Mouse (Mus musculus): ENCODE data around the gene Il1r1. TPM values are rescaled to one million over a fixed set of nuclear protein-coding genes. Genes with fewer than 3 reads are reported as not detected.

The Il1r1 gene
- polyA plus RNA-seq, 1 experiment from 2014 or later = 7.5 TPM

DNA sequence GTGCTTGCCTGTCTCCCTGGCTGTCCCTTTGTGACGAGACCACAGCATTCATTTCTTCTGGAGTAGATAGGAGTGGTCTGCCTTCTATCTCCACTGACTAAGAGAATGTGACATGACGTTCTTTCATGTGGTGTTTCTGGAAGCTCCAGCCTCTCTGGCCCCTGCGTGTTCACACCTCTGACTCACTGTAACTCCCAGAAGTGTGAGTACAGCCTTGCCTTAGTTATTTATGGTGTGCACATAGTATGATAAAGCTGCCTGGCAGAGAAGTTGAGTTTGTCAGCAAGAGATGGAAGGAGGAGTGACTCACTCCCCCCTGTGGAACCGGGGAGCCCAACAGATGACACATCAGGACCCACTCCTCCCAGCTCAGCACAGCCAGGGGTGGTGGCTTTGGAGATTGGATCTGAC lies 133.9 kb downstream of the Il1r1 start:
- H3K9me3 ChIP-seq = no peaks in the 10 kb centered on the region
- no peak overlapping the region for H3K4me3 ChIP-seq (replicated peaks)
- H3K27ac ChIP-seq = no peak overlapping the region
- no peaks in the 10 kb centered on the region for H3K27me3 ChIP-seq (replicated peaks)
- no peak overlapping the region for H3K9ac ChIP-seq
- no peaks in the 10 kb centered on the region for H3K36me3 ChIP-seq
- ATAC-seq = no peak
- H3K4me1 ChIP-seq (replicated peaks) = peaks cover 2% of the 10 kb centered on the region; the same call in 1 of the 2 replicates
- WGBS = 56% methylated on average over 4 of the region's 4 CpGs
- no peak overlapping the region for H3K4me2 ChIP-seq (replicated peaks)

DNA sequence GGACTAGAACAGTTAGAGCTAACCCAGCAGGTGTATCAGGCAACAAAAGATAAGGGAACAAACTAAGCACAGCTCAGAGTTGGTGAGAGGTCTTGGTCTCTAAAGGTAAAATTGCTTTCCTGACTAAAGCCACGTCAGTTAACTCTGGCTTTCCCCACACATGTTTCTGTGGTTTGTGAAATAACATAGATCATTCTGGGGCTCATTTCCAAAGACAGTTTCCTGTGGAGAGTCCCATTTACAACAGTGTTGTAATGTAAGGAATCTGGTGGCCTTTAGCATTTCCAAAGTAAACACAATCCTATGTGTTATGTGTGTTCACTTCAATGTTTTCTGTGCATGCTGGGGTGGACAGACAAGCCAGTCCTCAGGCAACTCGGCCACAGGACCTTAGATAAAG lies 134.9 kb downstream of the Il1r1 start:
- Histone ChIP-seq H3K4me3 (replicated peaks) (no peak overlapping the region), H3K4me1 (replicated peaks) (peaks cover 2% of the 10 kb centered on the region; the same call in 1 of the 2 replicates), H3K9ac (no peak overlapping the region), H3K27me3 (replicated peaks) (no peaks in the 10 kb centered on the region), H3K27ac (no peak overlapping the region), H3K36me3 (no peaks in the 10 kb centered on the region), H3K4me2 (replicated peaks) (no peak overlapping the region), H3K9me3 (no peaks in the 10 kb centered on the region)
- WGBS = 36% methylated on average over 2 of the region's 2 CpGs
- no peak for ATAC-seq

DNA sequence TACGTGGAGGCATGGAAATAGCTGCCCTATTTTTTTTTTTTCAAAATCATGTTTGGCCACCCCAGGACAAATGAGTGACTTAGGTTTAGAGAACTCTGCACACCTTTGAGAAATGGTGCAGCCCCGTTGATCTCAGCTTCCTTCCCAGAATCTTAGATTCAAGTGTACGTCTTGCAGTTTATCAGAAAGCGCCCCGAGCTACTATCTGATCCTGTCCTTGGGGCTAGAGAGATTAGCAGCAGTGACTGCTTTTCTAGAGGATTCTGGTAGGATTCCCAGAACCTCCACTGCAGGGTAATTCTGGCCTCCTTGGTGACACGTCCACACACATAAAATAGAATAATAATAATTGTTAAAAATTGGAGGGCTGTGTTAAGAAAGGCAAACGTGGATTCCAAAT lies 136.1 kb downstream of the Il1r1 start:
- no peak for ATAC-seq
- Histone ChIP-seq H3K36me3 (no peaks in the 10 kb centered on the region), H3K27me3 (replicated peaks) (no peaks in the 10 kb centered on the region), H3K27ac (no peak overlapping the region), H3K4me3 (replicated peaks) (no peak overlapping the region), H3K9ac (no peak overlapping the region), H3K9me3 (no peaks in the 10 kb centered on the region), H3K4me1 (replicated peaks) (peaks cover 2% of the 10 kb centered on the region; the same call in 1 of the 2 replicates), H3K4me2 (replicated peaks) (no peak overlapping the region)
- WGBS = 68% methylated on average over 7 of the region's 7 CpGs

DNA sequence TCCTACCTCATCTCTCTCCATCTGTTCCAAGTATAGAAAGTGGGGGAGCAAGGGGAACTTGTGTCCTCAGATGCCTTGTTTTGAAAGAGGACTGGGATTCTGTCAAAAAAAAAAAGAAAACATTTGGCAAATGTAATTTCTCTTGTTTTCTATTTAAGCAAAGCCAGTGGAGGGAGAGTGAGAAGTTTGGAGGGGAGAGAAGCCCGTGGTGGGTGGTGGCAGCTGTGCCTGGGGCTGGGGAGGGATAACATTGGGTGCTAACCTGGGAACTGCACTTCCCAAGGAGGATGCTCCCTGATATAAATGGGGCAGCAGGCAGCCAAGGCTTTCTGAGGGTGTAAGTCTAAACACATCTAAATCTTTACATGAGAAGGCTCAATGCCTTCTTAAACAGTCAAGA lies 136.7 kb downstream of the Il1r1 start:
- 0 out of 2 replicates have a peak, but pooled peaks cover 2% of the 10 kb centered on the region for H3K4me1 ChIP-seq (replicated peaks)
- H3K27me3 ChIP-seq (replicated peaks) = no peaks in the 10 kb centered on the region
- no peak overlapping the region for H3K27ac ChIP-seq
- ATAC-seq = no peak
- 62% methylated on average over 1 of the region's 1 CpGs for WGBS
- H3K9ac ChIP-seq = no peak overlapping the region
- H3K4me2 ChIP-seq (replicated peaks) = no peak overlapping the region
- H3K4me3 ChIP-seq (replicated peaks) = no peak overlapping the region
- no peaks in the 10 kb centered on the region for H3K9me3 ChIP-seq
- no peaks in the 10 kb centered on the region for H3K36me3 ChIP-seq

DNA sequence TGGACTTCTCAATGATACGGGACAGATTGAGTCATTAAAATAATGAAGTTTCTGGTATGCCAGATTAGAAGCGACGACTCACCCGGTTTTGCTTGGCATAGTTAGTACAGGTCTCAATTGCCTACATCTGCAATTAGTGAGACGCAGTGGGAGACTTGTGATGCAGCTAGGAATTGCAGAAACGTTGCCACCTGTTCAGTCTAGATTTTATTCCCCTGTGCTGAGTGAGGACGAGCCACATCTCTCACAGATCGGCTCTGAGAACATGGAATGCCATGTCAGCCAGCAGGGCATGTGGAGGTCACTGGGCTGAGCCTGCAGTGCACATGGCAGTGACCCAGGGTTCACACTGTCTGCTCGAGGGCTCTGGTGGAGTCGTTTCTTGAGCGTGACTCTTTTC lies 137.9 kb downstream of the Il1r1 start:
- no peak overlapping the region for H3K9ac ChIP-seq
- H3K4me2 ChIP-seq (replicated peaks) = no peak overlapping the region
- no peak overlapping the region for H3K27ac ChIP-seq
- 0 out of 2 replicates have a peak, but pooled peaks cover 2% of the 10 kb centered on the region for H3K4me1 ChIP-seq (replicated peaks)
- H3K27me3 ChIP-seq (replicated peaks) = no peaks in the 10 kb centered on the region
- no peaks in the 10 kb centered on the region for H3K36me3 ChIP-seq
- no peak for ATAC-seq
- WGBS = 67% methylated on average over 11 of the region's 11 CpGs
- no peaks in the 10 kb centered on the region for H3K9me3 ChIP-seq
- no peak overlapping the region for H3K4me3 ChIP-seq (replicated peaks)

Other genes starting within 250 kb of the Il1r1 start
- 1.4 and 1.5 TPM in 2 replicates for gene Il1r2, start 151.0 kb upstream of the Il1r1 start, polyA plus RNA-seq (2015; fragmentation: Nextera tagmentation; extraction: Ambion mirVana)
- 4.9 and 5.3 TPM in 2 replicates for gene Il1rl2, start 99.5 kb downstream of the Il1r1 start, polyA plus RNA-seq (2015; fragmentation: Nextera tagmentation; extraction: Ambion mirVana)
- 0.51 and 0.52 TPM in 2 replicates for gene Il1rl1, start 204.5 kb downstream of the Il1r1 start, polyA plus RNA-seq (2015; fragmentation: Nextera tagmentation; extraction: Ambion mirVana)
- 0.49 and 0.57 TPM in 2 replicates for gene Il18r1, start 240.5 kb downstream of the Il1r1 start, polyA plus RNA-seq (2015; fragmentation: Nextera tagmentation; extraction: Ambion mirVana)